Mouse (Mus musculus) retina, embryonic 14.5 days (tissue): ENCODE data around the gene Amotl2.

ENCODE experiments used
- DNase-seq: peaks from one replicate; pipeline ENCODE4 v3.0.0-alpha.2; 2015; ENCODE audit warnings: low spot score

Amotl2 gene

GRCm38 (mm10) chr9:102716481-102717163 lies at the start of gene Amotl2:
Gene Amotl2 (plus strand): TSS chr9:102716672.
- no peak for DNase-seq

GRCm38 (mm10) chr9:102668115-102668514 lies 48.4 kb upstream of the Amotl2 start:
- DNase-seq, result peak; percentile 16

- no peak for DNase-seq
Observed at GRCm38 (mm10) chr9:102668906-102669305, 47.6 kb upstream of the Amotl2 start.

DNA sequence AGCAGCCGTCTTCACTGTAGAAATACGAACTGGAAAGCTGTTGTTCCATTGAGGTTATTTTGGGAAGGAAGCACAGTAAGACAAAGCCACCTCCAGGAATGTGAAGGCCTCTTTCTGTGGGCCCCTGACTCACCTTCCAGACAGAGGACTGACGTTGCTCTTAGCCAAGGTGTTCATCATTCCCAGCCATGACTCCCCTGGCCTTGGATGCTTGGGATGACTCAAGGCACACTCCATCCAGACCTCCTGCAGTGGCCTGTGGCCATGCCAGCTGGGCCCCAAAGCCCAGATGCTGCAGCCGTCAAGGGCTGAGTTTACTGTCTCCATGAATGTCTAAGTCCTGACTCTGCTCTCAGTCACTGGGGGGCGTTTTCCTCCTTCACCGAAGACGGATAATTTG lies 43.1 kb upstream of the Amotl2 start:
- no peak for DNase-seq

DNA sequence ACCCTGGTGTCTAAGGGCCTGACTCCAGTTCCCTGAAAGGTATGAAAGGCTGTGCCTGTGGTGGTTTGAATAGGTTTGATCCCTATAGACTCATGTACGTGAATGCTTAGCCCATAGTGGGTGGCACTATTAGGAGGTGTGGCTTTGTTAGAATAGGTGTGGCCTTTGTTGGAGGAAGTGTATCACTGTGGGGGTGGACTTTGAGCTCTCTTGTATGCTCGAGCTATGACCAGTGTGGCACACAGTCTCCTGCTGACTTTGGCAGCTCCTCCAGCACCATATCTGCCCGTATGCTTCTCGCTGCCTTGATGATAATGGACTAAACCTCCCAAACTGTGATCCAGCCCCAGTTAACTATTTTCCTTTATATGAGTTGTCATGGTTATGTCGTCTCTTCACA lies 40.5 kb upstream of the Amotl2 start:
- DNase-seq, result no peak

DNA sequence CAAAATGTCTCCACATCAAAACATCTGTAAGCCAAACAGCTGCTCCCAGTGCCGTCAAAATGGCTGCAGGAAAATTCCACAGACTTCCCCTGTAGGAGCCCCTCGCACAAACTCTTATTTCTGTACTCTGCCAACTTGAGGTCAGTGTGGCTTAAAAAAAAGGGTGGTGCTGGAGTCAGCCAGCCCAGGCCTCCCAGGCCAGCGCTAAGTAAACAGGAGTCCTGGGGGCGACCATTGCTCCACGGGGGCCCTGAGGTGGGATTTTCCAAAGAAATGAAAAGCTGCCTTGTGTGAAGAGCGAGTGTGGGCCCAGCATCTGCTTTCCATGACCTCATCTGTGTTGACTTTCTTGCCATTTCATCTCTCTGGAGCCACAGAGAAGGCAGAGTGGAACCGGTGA lies 35.0 kb upstream of the Amotl2 start:
- DNase-seq, result no peak

GRCm38 (mm10) chr9:102687943-102688342 lies 28.5 kb upstream of the Amotl2 start:
- no peak for DNase-seq

- no peak for DNase-seq
Observed at GRCm38 (mm10) chr9:102689406-102689939, 27.0 kb upstream of the Amotl2 start.

DNA sequence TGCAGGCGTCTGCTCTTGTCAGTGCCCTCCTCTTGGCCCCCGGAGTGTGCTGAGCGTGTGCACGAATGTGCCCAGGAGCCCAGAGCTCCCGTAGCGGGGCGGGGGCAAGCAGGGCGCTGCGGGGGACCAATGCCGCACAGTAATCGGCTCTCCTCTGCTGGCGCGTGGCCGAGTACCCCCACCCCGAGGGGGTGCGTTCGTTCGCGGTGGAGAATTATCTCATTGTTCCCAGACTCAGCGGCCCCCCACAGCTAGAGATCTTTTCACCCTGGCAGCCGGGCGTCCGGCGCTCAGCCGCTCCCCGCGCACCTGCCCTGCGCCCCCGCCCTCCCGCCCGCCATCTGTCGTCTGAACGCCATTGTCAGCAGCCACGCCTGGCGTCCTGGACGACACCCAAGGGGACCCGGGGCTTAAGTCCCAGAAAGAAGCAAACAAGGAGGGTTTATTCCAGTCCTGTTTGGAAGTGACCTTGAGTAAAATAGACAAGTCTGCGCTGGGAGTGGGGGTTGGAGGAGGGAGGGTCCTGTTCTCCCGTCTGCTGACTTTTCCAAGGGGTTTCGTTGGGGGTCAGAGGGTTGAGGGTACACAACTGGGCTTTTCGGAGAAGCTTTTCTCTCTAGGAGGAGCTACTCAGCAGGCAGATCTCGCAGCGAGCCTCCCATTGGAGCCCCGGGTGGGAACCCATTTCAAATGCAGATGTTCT lies 26.4 kb upstream of the Amotl2 start:
- peak; percentile 83 for DNase-seq

DNA sequence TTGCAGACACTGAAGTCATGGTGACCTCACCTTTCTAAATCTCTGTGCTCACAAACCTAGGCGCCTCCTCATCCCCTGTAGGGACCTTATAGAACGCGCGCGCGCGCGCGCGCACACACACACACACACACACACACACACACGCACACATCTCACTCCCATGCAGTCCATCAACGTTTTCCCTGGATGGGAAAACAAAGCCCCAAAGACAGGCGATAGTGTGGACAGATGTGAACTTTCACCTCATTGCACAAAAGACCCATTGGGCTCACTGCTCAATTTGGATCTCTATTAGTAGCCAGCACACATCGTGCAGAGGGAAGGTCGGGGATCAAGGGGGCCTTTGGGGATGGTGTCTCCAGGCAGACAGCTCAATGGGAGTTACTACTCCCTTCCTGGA lies 25.6 kb upstream of the Amotl2 start:
- peak; percentile 60 for DNase-seq

DNA sequence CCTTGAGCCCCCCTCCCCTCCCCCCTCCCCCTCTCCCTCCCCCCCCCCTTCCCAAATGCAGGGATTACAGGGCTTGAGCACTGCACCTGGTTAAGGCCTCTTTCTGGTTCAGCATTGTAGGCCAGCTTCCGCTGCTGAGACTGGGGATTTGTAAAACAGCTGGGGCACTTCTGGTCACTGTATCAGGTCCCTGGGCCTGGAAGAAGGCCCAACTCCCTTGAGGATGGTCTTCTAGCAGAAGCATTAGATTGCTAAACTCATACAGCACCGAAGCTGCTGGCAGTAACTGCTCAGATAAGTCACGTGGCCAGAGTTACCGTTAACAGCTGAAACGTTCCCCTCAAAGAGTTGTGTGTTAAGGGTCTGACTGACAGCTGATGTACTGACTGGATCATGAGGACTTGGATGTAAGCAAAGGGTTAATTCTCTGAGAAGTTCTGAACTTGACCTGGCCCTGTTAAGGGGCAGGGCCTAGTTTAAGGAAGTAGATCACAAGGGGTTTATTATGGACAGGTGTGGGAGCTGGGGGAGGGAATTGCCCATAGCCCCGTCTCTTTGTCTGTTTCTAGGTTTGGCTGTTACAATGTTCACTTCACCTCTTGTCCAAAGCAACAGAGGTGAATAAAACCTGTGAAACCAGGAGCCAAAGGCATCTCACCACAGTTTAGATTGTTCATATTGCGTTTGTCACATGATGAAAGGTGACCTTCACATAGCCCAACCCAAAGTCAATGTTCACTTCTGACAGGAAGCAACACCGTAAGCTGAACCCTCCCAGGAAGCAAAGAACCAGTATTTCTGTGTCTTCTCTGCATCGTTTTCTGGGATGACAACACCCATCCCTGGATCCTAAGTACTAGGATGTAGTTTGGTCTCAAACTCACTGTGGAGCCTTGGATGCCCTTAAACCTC lies 23.7 kb upstream of the Amotl2 start:
- no peak for DNase-seq

- no peak for DNase-seq
Observed at GRCm38 (mm10) chr9:102701042-102701441, 15.4 kb upstream of the Amotl2 start.

- no peak for DNase-seq
Observed at GRCm38 (mm10) chr9:102709504-102710135, 6.9 kb upstream of the Amotl2 start.

- DNase-seq, result no peak
Observed at GRCm38 (mm10) chr9:102710520-102710919, 6.0 kb upstream of the Amotl2 start.

- DNase-seq, result peak; percentile 72
Observed at GRCm38 (mm10) chr9:102713797-102714196, 2.7 kb upstream of the Amotl2 start.

DNA sequence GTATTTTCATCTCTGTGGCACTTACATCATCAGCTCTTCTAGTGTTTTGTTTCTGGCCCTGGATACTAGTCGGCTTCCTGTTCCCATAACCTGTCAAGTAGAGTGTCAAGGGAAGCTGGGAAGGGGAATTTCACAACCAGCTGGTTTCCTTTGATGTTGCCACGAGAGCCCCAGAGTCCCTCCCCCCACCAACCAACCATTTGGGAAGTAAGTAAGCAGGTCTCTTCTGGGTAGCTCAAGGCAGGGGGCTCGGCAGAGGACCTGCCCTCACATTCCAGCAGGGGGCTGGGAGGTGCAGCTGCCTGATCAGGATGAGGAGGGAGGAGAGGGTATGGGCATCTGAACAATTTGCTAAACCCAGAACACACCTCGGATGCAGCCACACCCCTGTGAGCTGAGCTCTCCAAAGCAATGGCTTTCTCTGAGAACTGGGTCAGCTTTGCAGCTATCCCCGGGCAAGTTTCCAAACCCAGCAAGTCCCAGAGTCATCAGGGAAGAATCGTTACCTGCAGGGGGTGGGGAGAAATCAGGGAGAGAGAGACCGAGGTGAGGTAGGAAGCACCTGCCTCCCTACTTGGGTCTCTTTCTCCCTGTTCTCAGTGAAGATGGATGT lies 1.5 kb upstream of the Amotl2 start:
- DNase-seq, result no peak

DNA sequence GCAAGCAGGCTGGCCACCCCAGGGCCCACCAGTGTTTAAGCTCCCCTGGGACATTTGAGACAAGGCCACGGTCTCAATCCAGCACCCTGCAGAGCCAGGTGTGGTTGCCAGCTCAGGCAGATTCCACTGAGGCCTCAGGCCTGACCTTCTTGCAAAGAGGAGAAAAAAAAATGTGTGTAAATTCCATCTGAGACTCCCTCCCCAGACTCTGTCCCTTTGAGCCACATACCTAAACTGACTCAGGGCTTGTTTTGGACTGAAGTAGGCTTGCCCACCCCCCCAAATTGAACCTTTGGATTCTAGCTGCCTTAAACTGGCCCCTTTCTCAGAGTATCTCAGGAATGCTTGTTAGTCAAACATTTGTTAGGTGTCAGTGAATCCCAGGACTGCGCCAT lies 969 bp upstream of the Amotl2 start:
- no peak for DNase-seq

DNA sequence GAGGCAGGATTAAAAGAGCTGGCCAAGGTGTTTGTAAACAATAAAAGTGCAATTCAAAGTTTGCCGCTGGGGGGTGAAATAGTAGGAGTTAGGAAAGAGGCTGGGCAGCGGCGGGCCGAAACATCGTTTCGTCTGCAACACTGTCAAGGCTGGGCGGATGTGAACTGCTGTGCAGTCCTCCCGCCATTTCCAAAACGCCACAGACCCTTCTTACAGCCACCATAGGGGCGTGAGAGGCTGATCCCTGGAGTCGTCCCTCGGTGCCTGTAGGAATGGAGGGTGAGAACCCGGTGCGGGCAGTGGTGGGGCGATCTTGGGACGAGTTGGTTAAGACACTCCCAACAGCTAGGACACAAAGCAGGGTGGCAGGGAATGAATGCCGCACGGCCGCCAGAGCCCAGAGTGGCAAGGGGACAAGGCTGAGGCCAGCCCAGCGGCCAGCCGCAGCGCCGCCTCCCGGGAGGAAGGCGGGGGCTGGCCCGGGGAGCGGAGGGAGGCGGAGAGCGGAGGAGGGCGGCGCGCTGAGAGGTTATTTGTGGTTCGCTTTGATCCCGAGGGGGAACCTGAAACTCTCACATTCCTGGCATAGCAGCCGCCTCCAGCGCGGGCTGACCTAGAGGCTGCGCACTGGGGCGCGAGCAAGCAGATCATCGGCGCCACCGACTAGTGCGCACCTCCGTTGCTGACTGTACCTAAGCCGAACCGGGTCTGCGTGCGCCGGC lies 853 bp downstream of the Amotl2 start:
- peak; percentile 92 for DNase-seq

DNA sequence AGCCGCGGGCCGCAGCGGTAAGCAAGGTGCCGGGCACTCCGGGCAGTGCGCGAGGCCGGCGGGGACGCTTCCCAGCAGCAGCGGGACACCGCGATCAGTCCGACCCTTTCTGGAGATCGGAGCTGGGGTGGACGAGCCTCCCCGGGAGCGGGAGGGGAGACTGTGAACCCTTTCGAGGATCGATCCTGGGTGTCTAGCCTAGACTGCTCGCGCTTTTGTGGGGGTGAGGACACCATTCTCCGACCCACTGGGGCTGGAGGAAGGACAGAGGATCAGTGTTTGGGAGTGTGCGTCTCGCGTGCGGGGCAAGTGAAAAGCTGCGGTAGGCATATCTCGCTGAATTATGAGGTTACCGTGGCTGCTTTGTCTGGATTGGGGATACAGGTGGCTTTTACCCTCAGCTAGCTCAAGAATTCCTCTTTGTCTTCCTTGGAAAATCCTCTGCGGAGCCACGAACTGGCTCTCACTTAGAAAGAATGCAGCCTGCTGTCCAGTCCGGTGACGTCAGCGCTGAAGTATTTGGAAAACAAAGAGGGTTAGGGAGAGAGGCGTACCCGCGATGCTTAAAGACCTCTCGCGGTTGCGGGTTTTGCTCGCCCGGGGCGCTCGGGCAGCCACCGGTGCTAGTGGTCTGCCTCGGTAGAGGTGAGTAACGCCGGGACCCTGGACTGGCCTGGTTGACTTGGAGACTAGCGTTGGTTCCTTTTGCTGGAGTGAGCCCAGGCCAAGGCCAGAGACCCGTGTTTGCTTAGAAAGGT lies 1.6 kb downstream of the Amotl2 start:
- peak; percentile 90 for DNase-seq

GRCm38 (mm10) chr9:102718676-102719075 lies 2.2 kb downstream of the Amotl2 start:
- no peak for DNase-seq
